Mouse (Mus musculus): Measurements from ENCODE around the gene Acp7.

GRCm38 (mm10) chr7:28587644-28588043, 43.5 kb downstream of the Acp7 start:
- no peak for TF ChIP-seq CTCF (IDR thresholded peaks at IDR 0.05; ENCODE audit: borderline replicate concordance, insufficient read depth, low read depth, low read length)
- TF ChIP-seq POLR2A (IDR thresholded peaks at IDR 0.05; ENCODE audit: borderline replicate concordance, insufficient read depth, low read length) = no peak
